Mouse (Mus musculus): Measurements from ENCODE around the gene Kat8. TPM values are rescaled to one million over a fixed set of nuclear protein-coding genes. Genes with fewer than 3 reads are reported as not detected.

Kat8 gene
- polyA plus RNA-seq, 1 experiment from 2014 or later = 13.3 TPM

Other genes starting within 250 kb of the Kat8 start
- gene Bcl7c, start 203.6 kb upstream of the Kat8 start, polyA plus RNA-seq (2015; fragmentation: Nextera tagmentation; extraction: Ambion mirVana) = 16.8 and 17.0 TPM in 2 replicates
- 2.0 and 2.5 TPM in 2 replicates for gene Ctf1, start 199.8 kb upstream of the Kat8 start, polyA plus RNA-seq (2015; fragmentation: Nextera tagmentation; extraction: Ambion mirVana)
- 0.05 TPM in 2 replicates for gene Ctf2, start 180.3 kb upstream of the Kat8 start, polyA plus RNA-seq (2015; fragmentation: Nextera tagmentation; extraction: Ambion mirVana)
- 1.9 and 2.0 TPM in 2 replicates for gene Fbxl19, start 168.0 kb upstream of the Kat8 start, polyA plus RNA-seq (2015; fragmentation: Nextera tagmentation; extraction: Ambion mirVana)
- 11.2 and 12.9 TPM in 2 replicates for gene Orai3, start 142.7 kb upstream of the Kat8 start, polyA plus RNA-seq (2015; fragmentation: Nextera tagmentation; extraction: Ambion mirVana)
- gene Setd1a, start 135.8 kb upstream of the Kat8 start, polyA plus RNA-seq (2015; fragmentation: Nextera tagmentation; extraction: Ambion mirVana) = 7.5 and 7.9 TPM in 2 replicates
- gene Gm49388, start 126.9 kb upstream of the Kat8 start, polyA plus RNA-seq (2015; fragmentation: Nextera tagmentation; extraction: Ambion mirVana) = not detected in 2 replicates
- 72.9 and 80.3 TPM in 2 replicates for gene Hsd3b7, start 111.9 kb upstream of the Kat8 start, polyA plus RNA-seq (2015; fragmentation: Nextera tagmentation; extraction: Ambion mirVana)
- gene Stx4a, start 88.2 kb upstream of the Kat8 start, polyA plus RNA-seq (2015; fragmentation: Nextera tagmentation; extraction: Ambion mirVana) = 11.8 TPM in 2 replicates
- 0.25 and 0.40 TPM in 2 replicates for gene Stx1b, start 88.0 kb upstream of the Kat8 start, polyA plus RNA-seq (2015; fragmentation: Nextera tagmentation; extraction: Ambion mirVana)
- gene Zfp646, start 36.3 kb upstream of the Kat8 start, polyA plus RNA-seq (2015; fragmentation: Nextera tagmentation; extraction: Ambion mirVana) = 4.8 and 4.9 TPM in 2 replicates
- 4.5 and 5.0 TPM in 2 replicates for gene Zfp668, start 35.7 kb upstream of the Kat8 start, polyA plus RNA-seq (2015; fragmentation: Nextera tagmentation; extraction: Ambion mirVana)
- 0.28 and 0.41 TPM in 2 replicates for gene Prss53, start 21.5 kb upstream of the Kat8 start, polyA plus RNA-seq (2015; fragmentation: Nextera tagmentation; extraction: Ambion mirVana)
- not detected in 2 replicates for gene Gm21974, start 17.1 kb upstream of the Kat8 start, polyA plus RNA-seq (2015; fragmentation: Nextera tagmentation; extraction: Ambion mirVana)
- 140 and 149 TPM in 2 replicates for gene Vkorc1, start 16.9 kb upstream of the Kat8 start, polyA plus RNA-seq (2015; fragmentation: Nextera tagmentation; extraction: Ambion mirVana)
- gene Bckdk, start 8.4 kb upstream of the Kat8 start, polyA plus RNA-seq (2015; fragmentation: Nextera tagmentation; extraction: Ambion mirVana) = 45.9 and 51.1 TPM in 2 replicates
- 14.8 and 18.5 TPM in 2 replicates for gene Prss8, start 17.6 kb downstream of the Kat8 start, polyA plus RNA-seq (2015; fragmentation: Nextera tagmentation; extraction: Ambion mirVana)
- gene Prss36, start 34.2 kb downstream of the Kat8 start, polyA plus RNA-seq (2015; fragmentation: Nextera tagmentation; extraction: Ambion mirVana) = 2.9 and 3.0 TPM in 2 replicates
- gene Fus, start 54.9 kb downstream of the Kat8 start, polyA plus RNA-seq (2015; fragmentation: Nextera tagmentation; extraction: Ambion mirVana) = 86.5 and 92.3 TPM in 2 replicates
- 20.7 and 23.0 TPM in 2 replicates for gene Pycard, start 81.4 kb downstream of the Kat8 start, polyA plus RNA-seq (2015; fragmentation: Nextera tagmentation; extraction: Ambion mirVana)
- gene Trim72, start 91.4 kb downstream of the Kat8 start, polyA plus RNA-seq (2015; fragmentation: Nextera tagmentation; extraction: Ambion mirVana) = 0.15 and 0.32 TPM in 2 replicates
- 7.1 and 7.4 TPM in 2 replicates for gene Itgam, start 150.1 kb downstream of the Kat8 start, polyA plus RNA-seq (2015; fragmentation: Nextera tagmentation; extraction: Ambion mirVana)
- gene Gm49368, start 150.2 kb downstream of the Kat8 start, polyA plus RNA-seq (2015; fragmentation: Nextera tagmentation; extraction: Ambion mirVana) = 0.27 TPM in 1 of 2 replicates, not detected in the other
- 0.16 and 0.24 TPM in 2 replicates for gene Itgax, start 217.0 kb downstream of the Kat8 start, polyA plus RNA-seq (2015; fragmentation: Nextera tagmentation; extraction: Ambion mirVana)
- 0.04 and 0.13 TPM in 2 replicates for gene Itgad, start 241.9 kb downstream of the Kat8 start, polyA plus RNA-seq (2015; fragmentation: Nextera tagmentation; extraction: Ambion mirVana)

Measured in liver, embryonic 16.5 days (tissue).